Mouse (Mus musculus) hindbrain, embryonic 14.5 days (tissue): ENCODE results near the gene Os9. TPM values are rescaled to one million over a fixed set of nuclear protein-coding genes. Genes with fewer than 3 reads are reported as not detected.
A peak's percentile ranks its signal among the peaks of the same experiment; 100 is the strongest.

Source experiments
- ATAC-seq: fragments of 200-750 bp; cut with Nextera tagmentation; 2 replicates; pipeline ENCODE4 v1.8.0; 2017; ENCODE audit warnings: moderate number of reproducible peaks, mild to moderate bottlenecking, moderate TSS enrichment, moderate library complexity; ENCODE audit not compliant: low FRiP score
- DNase-seq: peaks from one replicate; pipeline ENCODE4 v3.0.0-alpha.2; 2015; ENCODE audit warnings: low spot score
- H3K27ac ChIP-seq: fragments of 300-500 bp; sonication (generic); 2 replicates; pipeline ENCODE4 v1.5.1; 2014; ENCODE audit warnings: mild to moderate bottlenecking, moderate library complexity
- H3K27me3 ChIP-seq: fragments of 300-500 bp; sonication (generic); 2 replicates; pipeline ENCODE4 v1.6.1; 2014; ENCODE audit warnings: mild to moderate bottlenecking, low read length, mixed read lengths; ENCODE audit not compliant: control insufficient read depth, insufficient read depth
- H3K36me3 ChIP-seq: fragments of 300-500 bp; sonication (generic); replicated peaks from 2 replicates; pipeline ENCODE4 v1.6.1; 2014; ENCODE audit not compliant: control insufficient read depth, insufficient read depth
- H3K4me1 ChIP-seq: fragments of 300-500 bp; sonication (generic); replicated peaks from 2 replicates; pipeline ENCODE4 v1.6.1; 2014; ENCODE audit warnings: antibody characterized with exemption, low read length, mixed read lengths; ENCODE audit not compliant: control insufficient read depth, insufficient read depth
- H3K4me2 ChIP-seq: fragments of 300-500 bp; sonication (generic); replicated peaks from 2 replicates; pipeline ENCODE4 v1.6.1; 2014; ENCODE audit warnings: mild to moderate bottlenecking, moderate library complexity
- H3K4me3 ChIP-seq: fragments of 300-500 bp; sonication (generic); replicated peaks from 2 replicates; pipeline ENCODE4 v1.5.1; 2014; ENCODE audit warnings: mild to moderate bottlenecking, low read length
- H3K9ac ChIP-seq: fragments of 300-500 bp; sonication (generic); 2 replicates; pipeline ENCODE4 v1.6.1; 2014
- H3K9me3 ChIP-seq: fragments of 300-500 bp; sonication (generic); 2 replicates; pipeline ENCODE4 v1.6.1; 2016; ENCODE audit warnings: low read length; ENCODE audit not compliant: control insufficient read depth
- WGBS: fragments of 180-500 bp; shearing (Covaris S2); extraction: QIAGEN DNeasy Blood & Tissue Kit; methylation state at CpG from one replicate; pipeline ENCODE4 v1.1.7; 2014; 5-methylcytosine and 5-hydroxymethylcytosine counted together
- polyA plus RNA-seq: library from polyadenylated mRNA; unstranded; fragments of >200 nt; fragmentation: Nextera tagmentation; extraction: Ambion mirVana; gene quantifications from 2 replicates; pipeline ENCODE4 v1.2.1, GENCODE M21; 2014

Os9 gene
- polyA plus RNA-seq, 1 experiment from 2014 or later, result 83.0 TPM

DNA sequence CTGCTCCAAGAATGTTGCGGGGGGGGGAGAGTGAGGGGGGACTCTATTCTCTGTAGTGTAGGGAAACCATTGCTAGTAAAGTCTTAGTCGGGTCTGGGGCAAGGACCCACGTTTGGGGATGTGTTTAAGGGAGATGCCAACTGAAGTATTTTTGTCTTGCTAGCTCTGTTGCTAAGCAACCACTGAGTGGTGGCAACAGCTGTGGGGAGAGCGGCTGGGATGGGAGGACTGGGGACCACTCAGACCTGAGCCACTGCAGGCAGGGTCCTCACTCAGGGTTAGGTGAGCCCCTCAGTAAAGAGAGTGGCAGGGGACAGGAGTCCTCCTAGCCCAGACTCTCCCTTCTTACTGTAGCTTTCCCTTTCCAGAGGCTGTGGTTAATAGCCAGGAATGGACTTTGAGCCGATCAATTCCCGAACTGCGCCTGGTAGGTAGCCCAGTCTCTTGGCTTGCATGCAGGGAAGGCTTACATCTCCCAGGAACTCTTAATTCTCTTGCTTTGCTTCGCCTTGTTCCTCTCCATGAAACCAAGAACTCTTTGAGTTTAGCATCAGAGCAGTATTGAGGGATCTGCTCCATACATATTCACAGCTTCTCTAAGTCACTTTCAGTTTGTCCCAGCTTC is 38.8 kb downstream of the Os9 start:
- DNase-seq (peak; percentile 51), ATAC-seq (no peak)
- 27% methylated on average over 8 of the region's 8 CpGs for WGBS
- no peaks in the 10 kb centered on the region for H3K9me3 ChIP-seq
- no peak overlapping the region for H3K27ac ChIP-seq
- peaks cover 16% of the 10 kb centered on the region for H3K27me3 ChIP-seq
- H3K36me3 ChIP-seq, result peaks cover 40% of the 10 kb centered on the region
- peak overlapping the region; percentile 47 for H3K4me3 ChIP-seq
- H3K9ac ChIP-seq, result peak overlapping the region; percentile 93
- peak overlapping the region; percentile 95 for H3K4me2 ChIP-seq
- peaks cover 36% of the 10 kb centered on the region for H3K4me1 ChIP-seq

DNA sequence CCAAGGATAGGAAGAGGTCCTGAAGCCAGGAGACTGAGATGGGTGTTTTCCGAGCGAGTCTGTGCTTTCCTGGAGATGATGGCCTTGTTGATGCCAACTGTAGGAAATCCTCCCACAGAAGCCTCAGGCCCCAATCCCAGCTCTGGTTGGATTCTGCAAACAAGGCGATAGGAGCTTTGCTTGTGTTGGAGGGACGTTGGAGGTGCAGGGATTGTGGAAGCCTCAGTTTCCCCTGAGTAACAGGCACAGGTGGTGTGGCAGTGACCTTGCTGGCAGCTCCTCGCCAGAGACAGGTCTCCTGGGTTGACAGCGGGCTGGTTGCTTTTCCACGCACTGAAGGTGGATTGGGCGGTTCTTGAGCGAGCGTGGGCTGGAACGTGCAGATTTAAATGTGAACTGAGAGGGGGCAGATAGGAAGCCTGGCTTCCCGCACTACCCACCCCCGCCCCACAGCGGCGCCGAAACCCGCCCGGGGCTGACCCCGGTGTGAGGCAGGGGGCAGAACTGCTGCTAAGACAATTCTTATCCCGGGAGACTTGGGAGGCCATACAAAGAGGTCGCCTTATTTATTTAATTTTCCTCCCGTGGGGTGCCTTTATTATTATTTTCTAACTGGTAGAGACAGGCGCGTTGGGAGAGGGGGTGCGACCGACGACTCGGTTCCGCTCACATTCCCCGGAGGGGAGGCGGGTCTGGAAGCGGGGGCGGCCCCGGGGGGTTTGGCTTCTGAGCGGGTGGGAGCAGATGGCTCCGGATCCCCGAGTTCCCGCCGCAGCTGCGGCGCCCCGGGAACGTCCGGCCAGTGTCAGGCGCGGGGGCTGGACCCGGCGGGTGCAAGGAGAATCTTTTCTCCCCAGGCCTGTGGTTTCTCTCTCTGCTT is 39.8 kb downstream of the Os9 start:
- DNase-seq, result no peak
- no peak for ATAC-seq
- Histone ChIP-seq H3K4me3 (peak overlapping the region; percentile 47), H3K27ac (0 out of 2 replicates have a peak overlapping the region, but pooled peaks have one; percentile 1), H3K9ac (peak overlapping the region; percentile 93), H3K36me3 (peaks cover 32% of the 10 kb centered on the region), H3K4me2 (peak overlapping the region; percentile 95), H3K4me1 (peaks cover 40% of the 10 kb centered on the region), H3K9me3 (no peaks in the 10 kb centered on the region), H3K27me3 (peaks cover 12% of the 10 kb centered on the region)
- 2% methylated on average over 37 of the region's 48 CpGs for WGBS

DNA sequence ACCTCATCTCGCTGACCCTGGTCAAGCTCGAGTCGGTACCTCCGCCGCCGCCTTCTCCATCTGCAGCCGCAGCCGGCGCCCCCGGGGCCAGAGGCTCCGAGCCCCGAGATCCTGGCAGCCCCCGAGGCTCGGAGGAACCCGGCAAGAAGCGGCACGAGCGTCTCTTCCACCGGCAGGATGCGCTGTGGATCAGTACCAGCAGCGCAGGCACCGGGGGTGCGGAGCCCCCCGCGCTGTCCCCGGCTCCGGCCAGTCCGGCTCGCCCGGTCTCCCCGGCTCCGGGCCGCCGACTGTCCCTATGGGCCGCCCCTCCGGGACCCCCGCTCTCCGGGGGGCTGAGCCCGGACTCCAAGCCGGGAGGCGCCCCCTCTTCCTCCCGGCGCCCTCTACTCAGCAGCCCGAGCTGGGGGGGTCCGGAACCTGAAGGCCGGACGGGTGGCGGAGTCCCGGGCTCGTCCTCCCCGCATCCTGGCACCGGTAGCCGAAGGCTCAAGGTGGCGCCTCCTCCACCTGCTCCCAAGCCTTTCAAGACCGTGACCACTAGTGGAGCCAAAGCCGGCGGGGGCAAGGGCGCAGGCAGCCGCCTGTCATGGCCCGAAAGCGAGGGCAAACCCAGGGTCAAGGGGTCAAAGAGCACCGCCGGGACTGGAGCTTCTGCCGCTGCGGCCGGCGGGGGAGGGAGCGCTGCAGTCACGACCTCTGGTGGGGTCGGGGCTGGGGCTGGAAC is 41.1 kb downstream of the Os9 start:
- peaks cover 12% of the 10 kb centered on the region for H3K27me3 ChIP-seq
- peak overlapping the region; percentile 95 for H3K4me2 ChIP-seq
- peak; percentile 51 for DNase-seq
- no peaks in the 10 kb centered on the region for H3K9me3 ChIP-seq
- peak overlapping the region; percentile 47 for H3K4me3 ChIP-seq
- WGBS, result under 1% methylated on average over 65 of the region's 70 CpGs
- H3K27ac ChIP-seq, result peak overlapping the region; percentile 90
- H3K9ac ChIP-seq, result peak overlapping the region; percentile 93
- H3K4me1 ChIP-seq, result peaks cover 40% of the 10 kb centered on the region
- peaks cover 24% of the 10 kb centered on the region for H3K36me3 ChIP-seq
- ATAC-seq, result 0 out of 2 replicates have a peak, but pooled peaks have one; percentile 5

DNA sequence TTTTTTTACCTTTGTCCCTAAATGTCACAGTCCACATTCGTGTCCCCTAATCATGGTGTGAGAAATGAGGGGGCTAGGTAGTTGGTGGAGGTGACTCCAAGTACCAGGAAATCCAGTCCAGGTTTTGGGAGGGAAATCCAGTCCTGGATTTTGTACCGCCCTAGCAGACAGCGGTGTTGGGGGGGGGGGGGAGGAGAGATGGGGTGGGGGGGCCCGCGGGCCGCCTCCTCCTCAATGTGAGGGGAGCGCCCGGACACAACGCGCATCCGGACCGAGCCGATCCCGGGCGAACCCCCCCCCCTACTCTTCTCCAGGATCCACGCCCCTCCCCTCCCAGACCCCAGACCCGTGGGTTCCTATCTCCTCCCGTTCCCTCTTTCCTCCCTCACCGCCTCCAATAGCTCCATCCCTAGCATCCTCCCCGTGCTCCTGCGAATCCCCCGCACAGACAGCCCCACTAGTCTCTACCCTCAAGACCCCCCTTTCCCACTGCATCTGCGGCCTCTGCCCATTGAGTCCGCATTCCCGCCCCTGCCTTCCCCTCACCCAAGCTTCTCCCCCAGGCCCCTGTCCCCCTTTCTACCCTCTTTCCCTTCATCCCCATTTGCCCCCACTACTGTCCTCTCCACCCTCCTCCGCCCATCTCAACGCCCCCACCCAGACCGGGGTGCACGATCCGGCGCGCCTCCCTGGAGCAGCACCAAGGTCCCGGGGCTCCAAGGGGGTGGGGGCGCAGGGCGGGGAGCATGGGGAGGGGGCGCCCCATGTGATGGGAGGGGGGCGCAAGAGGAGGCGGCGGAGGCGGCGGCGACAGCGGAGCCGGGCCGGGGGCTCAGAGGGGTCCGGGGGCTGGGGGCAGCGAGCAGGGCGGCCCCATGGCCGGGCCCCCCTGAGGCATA is 42.0 kb downstream of the Os9 start:
- Histone ChIP-seq H3K4me2 (peak overlapping the region; percentile 95), H3K27ac (peak overlapping the region; percentile 90), H3K4me3 (peak overlapping the region; percentile 47), H3K27me3 (peaks cover 12% of the 10 kb centered on the region), H3K9ac (peak overlapping the region; percentile 93), H3K9me3 (no peaks in the 10 kb centered on the region), H3K4me1 (peaks cover 40% of the 10 kb centered on the region), H3K36me3 (peaks cover 15% of the 10 kb centered on the region)
- WGBS, result 4% methylated on average over 28 of the region's 49 CpGs
- DNase-seq (peak; percentile 86), ATAC-seq (peak; percentile 75)

DNA sequence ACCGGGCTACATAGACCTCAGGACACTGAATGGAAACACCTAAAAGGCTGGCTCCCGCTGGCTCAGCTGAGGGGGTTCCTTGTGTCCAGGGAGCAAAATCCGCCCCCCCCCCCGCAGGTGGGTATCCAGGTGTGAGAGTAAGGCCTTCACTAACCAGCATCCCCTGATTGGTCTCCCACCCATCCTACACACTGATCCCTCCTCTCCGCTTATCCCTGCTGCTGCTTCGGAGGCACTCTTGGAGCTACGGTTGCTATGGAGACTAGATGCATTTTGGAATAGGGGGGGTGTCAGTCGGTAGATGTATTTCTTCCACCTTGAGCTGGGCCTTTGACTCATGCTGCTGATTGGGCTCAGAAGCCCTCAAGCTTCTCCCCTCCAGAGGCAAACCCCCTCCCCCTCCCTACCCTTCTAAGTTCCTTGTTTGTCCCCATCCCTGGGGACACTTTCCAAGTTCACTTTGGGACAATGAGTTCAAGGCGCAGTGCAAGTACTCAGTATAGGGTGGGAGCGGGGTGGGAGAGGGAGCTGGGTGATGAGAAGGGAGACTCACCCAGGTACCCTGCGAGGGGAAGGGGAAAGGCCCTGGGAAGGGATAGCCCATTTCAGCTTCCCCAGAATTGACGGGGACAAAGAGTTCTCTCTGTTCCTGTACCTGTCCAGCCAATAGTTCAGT is 42.8 kb downstream of the Os9 start:
- peaks cover 12% of the 10 kb centered on the region for H3K27me3 ChIP-seq
- H3K4me1 ChIP-seq, result peaks cover 40% of the 10 kb centered on the region
- DNase-seq, result no peak
- peak; percentile 51 for ATAC-seq
- WGBS, result 1% methylated on average over 11 of the region's 12 CpGs
- peak overlapping the region; percentile 45 for H3K9ac ChIP-seq
- H3K27ac ChIP-seq, result peak overlapping the region; percentile 90
- H3K4me3 ChIP-seq, result peak overlapping the region; percentile 47
- 0 out of 2 replicates have a peak, but pooled peaks cover 7% of the 10 kb centered on the region for H3K36me3 ChIP-seq
- H3K9me3 ChIP-seq, result no peaks in the 10 kb centered on the region
- peak overlapping the region; percentile 95 for H3K4me2 ChIP-seq

DNA sequence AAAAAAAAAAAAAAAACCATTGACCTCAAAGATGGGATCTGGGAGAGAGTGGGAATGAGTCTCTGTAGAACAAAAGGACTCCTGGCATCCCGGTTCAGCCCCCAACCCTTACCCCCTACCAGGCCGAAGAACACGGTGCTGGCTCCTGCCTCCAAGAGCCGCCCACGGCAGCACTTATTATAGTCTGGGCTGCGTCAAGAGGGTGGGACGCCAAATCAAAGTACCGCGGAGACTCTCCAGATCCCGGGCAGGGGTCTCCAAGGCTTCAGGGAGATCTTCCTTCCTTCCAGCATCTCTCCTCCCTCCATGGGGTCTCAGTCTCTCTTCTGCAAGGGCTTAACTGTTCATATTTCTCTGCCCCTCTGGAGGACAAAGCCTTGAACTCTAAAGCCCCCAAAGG is 43.4 kb downstream of the Os9 start:
- ATAC-seq (no peak), DNase-seq (no peak)
- peaks cover 12% of the 10 kb centered on the region for H3K27me3 ChIP-seq
- peak overlapping the region; percentile 47 for H3K4me3 ChIP-seq
- H3K4me2 ChIP-seq, result peak overlapping the region; percentile 95
- peak overlapping the region; percentile 45 for H3K9ac ChIP-seq
- H3K9me3 ChIP-seq, result no peaks in the 10 kb centered on the region
- H3K27ac ChIP-seq, result peak overlapping the region; percentile 90
- 5% methylated on average over 10 of the region's 10 CpGs for WGBS
- H3K36me3 ChIP-seq, result 0 out of 2 replicates have a peak, but pooled peaks cover under 1% of the 10 kb centered on the region
- H3K4me1 ChIP-seq, result peaks cover 40% of the 10 kb centered on the region

DNA sequence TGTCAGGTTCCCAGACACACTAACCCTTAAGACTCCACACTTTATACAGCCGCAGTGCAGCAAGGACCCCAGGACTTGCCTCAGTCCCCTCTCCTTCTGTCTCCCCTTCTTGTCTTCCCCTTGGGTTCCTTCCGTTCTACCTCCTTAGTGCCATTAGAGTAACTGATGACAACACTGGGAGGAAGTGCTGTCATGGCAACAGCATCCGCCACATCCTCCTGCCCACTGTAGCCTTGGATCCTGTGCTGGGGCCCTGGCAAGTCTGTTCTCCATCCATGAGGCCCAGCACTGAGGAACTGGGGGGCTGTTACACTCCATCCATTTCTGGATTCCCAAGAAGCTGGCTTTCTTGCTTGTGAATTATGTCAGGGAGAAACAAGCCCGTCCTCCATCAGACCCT is 44.8 kb downstream of the Os9 start:
- no peak for ATAC-seq

DNA sequence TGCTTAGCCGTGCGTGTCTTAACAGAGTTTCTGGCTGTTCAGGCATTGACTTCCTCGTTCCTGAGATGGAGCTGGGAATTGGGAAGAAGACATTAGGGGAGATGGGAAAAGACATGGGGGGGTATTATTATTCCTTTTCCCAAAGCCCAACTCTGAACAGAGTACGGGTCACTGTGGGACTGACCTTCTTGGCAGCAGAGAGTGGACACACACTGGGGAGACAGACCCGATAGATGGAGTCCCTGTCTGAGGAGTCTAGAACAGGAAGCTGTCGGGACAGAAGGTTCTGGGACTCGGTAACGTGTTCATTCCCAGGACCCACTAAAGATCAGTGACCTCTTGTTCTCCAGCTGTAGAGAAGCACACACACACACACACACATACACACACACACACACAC is 45.3 kb downstream of the Os9 start:
- Histone ChIP-seq H3K27ac (no peak overlapping the region), H3K4me2 (no peak overlapping the region), H3K9ac (no peak overlapping the region), H3K9me3 (no peaks in the 10 kb centered on the region), H3K27me3 (peaks cover 9% of the 10 kb centered on the region), H3K36me3 (no peaks in the 10 kb centered on the region), H3K4me3 (no peak overlapping the region), H3K4me1 (peaks cover 31% of the 10 kb centered on the region)
- ATAC-seq (no peak), DNase-seq (no peak)
- 81% methylated on average over 8 of the region's 8 CpGs for WGBS

More for the DNA sequence above, 44.8 kb downstream of the Os9 start:
- H3K4me3 ChIP-seq, result no peak overlapping the region
- no peaks in the 10 kb centered on the region for H3K9me3 ChIP-seq
- 0 out of 2 replicates have a peak overlapping the region, but pooled peaks have one; percentile 11 for H3K9ac ChIP-seq
- no peak overlapping the region for H3K27ac ChIP-seq
- no peak for DNase-seq
- WGBS, result 36% methylated on average over 4 of the region's 4 CpGs
- no peak overlapping the region; the same call in 1 of the 2 replicates for H3K4me2 ChIP-seq
- no peaks in the 10 kb centered on the region for H3K36me3 ChIP-seq
- peaks cover 12% of the 10 kb centered on the region for H3K27me3 ChIP-seq
- peaks cover 31% of the 10 kb centered on the region for H3K4me1 ChIP-seq
